Mouse (Mus musculus) MEL (cell line): ENCODE data around the gene Fyco1. TPM values are rescaled to one million over a fixed set of nuclear protein-coding genes. Genes with fewer than 3 reads are reported as not detected.
"Not testable (repeated sequence)": the region's sequence is repeated elsewhere in the genome, so short reads cannot be mapped to it uniquely, and the experiment has no call there.

ENCODE experiments used
- DNase-seq: peaks from one replicate; pipeline ENCODE4 v3.0.0; 2011; ENCODE audit warnings: low read depth, low spot score
- H3K27ac ChIP-seq: 2 replicates; pipeline ENCODE4 v1.5.1; 2012; ENCODE audit warnings: low read depth, mild to moderate bottlenecking, control low read depth, low read length, moderate library complexity; ENCODE audit not compliant: control insufficient read depth
- H3K27me3 ChIP-seq, 2 experiments: fragments of 150-350 bp in 1 of 2; sonication (generic) in 1 of 2; 2 replicates each; pipeline ENCODE4 v1.6.1; 2012; ENCODE audit warnings: low read length in 2 of 2, mild to moderate bottlenecking in 2 of 2, improper control_type of control experiment in 1 of 2, moderate library complexity in 1 of 2; ENCODE audit not compliant: insufficient read depth in 2 of 2, control insufficient read depth in 1 of 2
- H3K36me3 ChIP-seq, 2 experiments: 2 replicates each; pipeline ENCODE4 v1.6.1; 2012 to 2014; ENCODE audit warnings: low read length in 2 of 2, improper control_type of control experiment in 1 of 2, inconsistent platforms in 1 of 2, mild to moderate bottlenecking in 1 of 2; ENCODE audit not compliant: insufficient read depth in 2 of 2, control insufficient read depth in 1 of 2
- H3K4me1 ChIP-seq, 2 experiments: fragments of 150-350 bp in 1 of 2; sonication (generic) in 1 of 2; 2 replicates each; pipeline ENCODE4 v1.6.1; 2012; ENCODE audit warnings: low read length in 2 of 2, improper control_type of control experiment in 1 of 2, mild to moderate bottlenecking in 1 of 2; ENCODE audit not compliant: insufficient read depth in 2 of 2, control insufficient read depth in 1 of 2
- H3K4me3 ChIP-seq, 2 experiments: fragments of 150-350 bp in 1 of 2; sonication (generic) in 1 of 2; 2 replicates each; pipeline ENCODE4 v1.5.1; 2012; ENCODE audit warnings: low read depth in 2 of 2, low read length in 2 of 2, mild to moderate bottlenecking in 2 of 2, moderate library complexity in 2 of 2, control low read depth in 1 of 2, improper control_type of control experiment in 1 of 2; ENCODE audit not compliant: control insufficient read depth in 1 of 2, insufficient read depth in 1 of 2
- H3K79me2 ChIP-seq: 2 replicates; pipeline ENCODE4 v1.6.1; 2012; ENCODE audit warnings: mild to moderate bottlenecking, low read length, moderate library complexity; ENCODE audit not compliant: control insufficient read depth, poor library complexity, insufficient read depth
- H3K9ac ChIP-seq: 2 replicates; pipeline ENCODE4 v1.6.1; 2012; ENCODE audit warnings: low read depth, mild to moderate bottlenecking, control low read depth, low read length, moderate library complexity; ENCODE audit not compliant: control insufficient read depth, poor library complexity, severe bottlenecking
- H3K9me3 ChIP-seq: fragments of 150-350 bp; sonication (generic); replicated peaks from 2 replicates; pipeline ENCODE4 v1.6.1; 2012; ENCODE audit warnings: mild to moderate bottlenecking, low read length, improper control_type of control experiment, moderate library complexity; ENCODE audit not compliant: insufficient read depth
- CHD1 ChIP-seq: IDR thresholded peaks from 2 replicates; pipeline ENCODE4 v1.6.1; 2012; ENCODE audit warnings: low read depth, mild to moderate bottlenecking, inconsistent platforms, low read length, improper control_type of control experiment
- CHD2 ChIP-seq: IDR thresholded peaks from 2 replicates; pipeline ENCODE4 v1.6.1; 2011; ENCODE audit warnings: low read length, improper control_type of control experiment
- GABPA ChIP-seq: IDR thresholded peaks from 2 replicates; pipeline ENCODE4 v1.6.1; 2012; ENCODE audit warnings: low read depth, mild to moderate bottlenecking, inconsistent platforms, low read length, improper control_type of control experiment, moderate library complexity
- HCFC1 ChIP-seq: IDR thresholded peaks from 2 replicates; pipeline ENCODE4 v1.6.1; 2012; ENCODE audit warnings: low read depth, mild to moderate bottlenecking, inconsistent platforms, low read length, improper control_type of control experiment, moderate library complexity
- JUND ChIP-seq: IDR thresholded peaks from 2 replicates; pipeline ENCODE4 v1.6.1; 2011; ENCODE audit warnings: low read depth, mild to moderate bottlenecking, improper control_type of control experiment, low read length
- MAZ ChIP-seq: IDR thresholded peaks from 2 replicates; pipeline ENCODE4 v1.6.1; 2012; ENCODE audit warnings: low read depth, mild to moderate bottlenecking, inconsistent platforms, low read length, improper control_type of control experiment
- MEF2A ChIP-seq: IDR thresholded peaks from 2 replicates; pipeline ENCODE4 v1.6.1; 2014; ENCODE audit warnings: low read depth, mild to moderate bottlenecking, inconsistent platforms, low read length, improper control_type of control experiment; ENCODE audit not compliant: poor library complexity, insufficient replicate concordance, severe bottlenecking; ENCODE audit errors: extremely low read depth
- MYC ChIP-seq: IDR thresholded peaks from 2 replicates; pipeline ENCODE4 v1.6.1; 2011; ENCODE audit warnings: low read depth, mild to moderate bottlenecking, low read length, improper control_type of control experiment, moderate library complexity
- TCF12 ChIP-seq: IDR thresholded peaks from 2 replicates; pipeline ENCODE4 v1.6.1; 2014; ENCODE audit warnings: low read depth, mild to moderate bottlenecking, inconsistent platforms, low read length, improper control_type of control experiment, moderate library complexity
- USF1 ChIP-seq: IDR thresholded peaks from 2 replicates; pipeline ENCODE4 v1.6.1; 2014; ENCODE audit warnings: low read depth, mild to moderate bottlenecking, inconsistent platforms, low read length, improper control_type of control experiment, moderate library complexity
- polyA plus RNA-seq, 2 experiments: library from polyadenylated mRNA; stranded (reverse) in 1 of 2; unstranded in 1 of 2; fragments of >175 nt in 1 of 2; fragments of >200 nt in 1 of 2; gene quantifications; 2 replicates each; pipeline versions ENCODE4 v1.2.1 to v1.2.4; 2012; ENCODE audit warnings: low replicate concordance in 2 of 2, low read depth in 1 of 2; ENCODE audit not compliant: insufficient read length in 2 of 2, insufficient read depth in 1 of 2, missing spikeins in 1 of 2
- total RNA-seq: library from RNA; depleted of rRNA; stranded (reverse); fragments of 300-350 nt; gene quantifications from 2 replicates; pipeline ENCODE4 v1.2.3, GENCODE M21; 2012; rRNA removed

Fyco1 gene
- total and polyA plus RNA-seq, 3 experiments, result 1.2 to 2.7 TPM; not detected in 1

GRCm38 (mm10) chr9:123754333-123754732 is 97.4 kb downstream of the Fyco1 start (continued):
- TF ChIP-seq MEF2A (no peak), TCF12 (no peak), JUND (no peak), MYC (no peak)
- TF ChIP-seq, all 39 proteins: peak for 0

GRCm38 (mm10) chr9:123749687-123750086 is 102.0 kb downstream of the Fyco1 start:
- not testable (repeated sequence) for H3K79me2 ChIP-seq, H3K9ac ChIP-seq, H3K36me3 ChIP-seq, H3K4me3 ChIP-seq, H3K9me3 ChIP-seq, H3K27ac ChIP-seq, DNase-seq, H3K27me3 ChIP-seq, H3K4me1 ChIP-seq

GRCm38 (mm10) chr9:123740799-123741198 is 110.9 kb downstream of the Fyco1 start:
- no peaks in the 10 kb centered on the region for H3K4me1 ChIP-seq
- no peak overlapping the region for H3K27ac ChIP-seq
- no peaks in the 10 kb centered on the region for H3K79me2 ChIP-seq
- no peak for TF ChIP-seq HCFC1
- TF ChIP-seq MAZ, result no peak
- no peak for TF ChIP-seq JUND
- TF ChIP-seq CHD2, result no peak
- TF ChIP-seq USF1, result no peak
- TF ChIP-seq CHD1, result no peak
- no peak for TF ChIP-seq GABPA
- no peaks in the 10 kb centered on the region for H3K9me3 ChIP-seq
- DNase-seq, result no peak
- no peak overlapping the region for H3K9ac ChIP-seq
- no peaks in the 10 kb centered on the region for H3K36me3 ChIP-seq
- H3K27me3 ChIP-seq, result no peaks in the 10 kb centered on the region
- no peak overlapping the region for H3K4me3 ChIP-seq

Other genes starting within 250 kb of the Fyco1 start
- 0.35 and 0.46 TPM in 2 replicates for gene Slc6a20b, start 219.3 kb downstream of the Fyco1 start, total RNA-seq
- gene Slc6a20b, start 219.3 kb downstream of the Fyco1 start, polyA plus RNA-seq, result under 1 TPM in 1 of 2 experiments, not detected in 1; 0.01 TPM
- not detected in 2 replicates for gene Ccr9, start 173.5 kb downstream of the Fyco1 start, total RNA-seq
- gene Ccr9, start 173.5 kb downstream of the Fyco1 start, polyA plus RNA-seq, result not detected
- gene Slc6a20a, start 173.0 kb downstream of the Fyco1 start, total RNA-seq, result not detected in 2 replicates
- gene Slc6a20a, start 173.0 kb downstream of the Fyco1 start, polyA plus RNA-seq, result not detected
- gene Lztfl1, start 134.2 kb downstream of the Fyco1 start, total RNA-seq, result 13.0 and 18.1 TPM in 2 replicates
- gene Lztfl1, start 134.2 kb downstream of the Fyco1 start, polyA plus RNA-seq, result 100 to 1,000 TPM in 1 of 2 experiments, 10 to 100 TPM in 1; 17.1 to 408 TPM
- not detected in 2 replicates for gene Cxcr6, start 45.4 kb downstream of the Fyco1 start, total RNA-seq
- under 1 TPM in 1 of 2 experiments, not detected in 1; 0.04 TPM for gene Cxcr6, start 45.4 kb downstream of the Fyco1 start, polyA plus RNA-seq
- not detected in 2 replicates for gene Xcr1, start 10.1 kb upstream of the Fyco1 start, total RNA-seq
- under 1 TPM in 1 of 2 experiments, not detected in 1; 0.01 TPM for gene Xcr1, start 10.1 kb upstream of the Fyco1 start, polyA plus RNA-seq
- gene Ccr1, start 116.8 kb upstream of the Fyco1 start, total RNA-seq, result not detected in 2 replicates
- gene Ccr1, start 116.8 kb upstream of the Fyco1 start, polyA plus RNA-seq, result under 1 TPM in 1 of 2 experiments, not detected in 1; 0.07 TPM
- not detected in 2 replicates for gene Ccr1l1, start 126.5 kb upstream of the Fyco1 start, total RNA-seq
- not detected for gene Ccr1l1, start 126.5 kb upstream of the Fyco1 start, polyA plus RNA-seq
- gene Ccr3, start 170.1 kb upstream of the Fyco1 start, total RNA-seq, result not detected in 2 replicates
- not detected for gene Ccr3, start 170.1 kb upstream of the Fyco1 start, polyA plus RNA-seq